Mouse (Mus musculus) stomach, embryonic 16.5 days (tissue): ENCODE results near the gene Shh. TPM values are rescaled to one million over a fixed set of nuclear protein-coding genes. Genes with fewer than 3 reads are reported as not detected.

Experiments used
- ATAC-seq: fragments of 200-750 bp; cut with Nextera tagmentation; 2 replicates; pipeline ENCODE4 v1.8.0; 2017; ENCODE audit warnings: moderate number of reproducible peaks, moderate TSS enrichment; ENCODE audit not compliant: insufficient read depth, low FRiP score
- H3K27ac ChIP-seq: fragments of 300-500 bp; sonication (generic); 2 replicates; pipeline ENCODE4 v1.5.1; 2014; ENCODE audit warnings: low read length
- H3K27me3 ChIP-seq: fragments of 300-500 bp; sonication (generic); 2 replicates; pipeline ENCODE4 v1.6.1; 2014; ENCODE audit warnings: low read length, control low read depth, mixed read lengths; ENCODE audit not compliant: control insufficient read depth, insufficient read depth
- H3K36me3 ChIP-seq: fragments of 300-500 bp; sonication (generic); 2 replicates; pipeline ENCODE4 v1.6.1; 2014; ENCODE audit warnings: low read length; ENCODE audit not compliant: control insufficient read depth, insufficient read depth
- H3K4me1 ChIP-seq: fragments of 300-500 bp; sonication (generic); 2 replicates; pipeline ENCODE4 v1.6.1; 2014; ENCODE audit warnings: low read length, control low read depth, mixed read lengths; ENCODE audit not compliant: control insufficient read depth, insufficient read depth
- H3K4me2 ChIP-seq: fragments of 300-500 bp; sonication (generic); 2 replicates; pipeline ENCODE4 v1.6.1; 2014; ENCODE audit warnings: low read depth, low read length, mixed read lengths
- H3K4me3 ChIP-seq: fragments of 300-500 bp; sonication (generic); replicated peaks from 2 replicates; pipeline ENCODE4 v1.5.1; 2014; ENCODE audit warnings: mild to moderate bottlenecking, low read length
- H3K9ac ChIP-seq: fragments of 300-500 bp; sonication (generic); 2 replicates; pipeline ENCODE4 v1.6.1; 2014; ENCODE audit warnings: low read length
- H3K9me3 ChIP-seq: fragments of 300-500 bp; sonication (generic); replicated peaks from 2 replicates; pipeline ENCODE4 v1.6.1; 2016; ENCODE audit warnings: low read length, control low read depth; ENCODE audit not compliant: control insufficient read depth
- WGBS: fragments of 180-500 bp; shearing (Covaris S2); extraction: QIAGEN DNeasy Blood & Tissue Kit; methylation state at CpG from one replicate; pipeline ENCODE4 v1.1.7; 2014; 5-methylcytosine and 5-hydroxymethylcytosine counted together
- polyA plus RNA-seq: library from polyadenylated mRNA; unstranded; fragments of >200 nt; fragmentation: Nextera tagmentation; extraction: Ambion mirVana; gene quantifications from 2 replicates; pipeline ENCODE4 v1.2.1, GENCODE M21; 2015

Gene Shh
- polyA plus RNA-seq, 1 experiment from 2014 or later: 4.1 TPM

- 18% methylated on average over 11 of the region's 11 CpGs for WGBS
- Histone ChIP-seq H3K9me3 (no peaks in the 10 kb centered on the region), H3K9ac (0 out of 2 replicates have a peak overlapping the region, but pooled peaks have one; percentile 18), H3K36me3 (no peaks in the 10 kb centered on the region), H3K4me1 (peaks cover 23% of the 10 kb centered on the region), H3K4me2 (peak overlapping the region; percentile 27; the same call in 1 of the 2 replicates), H3K27ac (0 out of 2 replicates have a peak overlapping the region, but pooled peaks have one; percentile 1), H3K4me3 (0 out of 2 replicates have a peak overlapping the region, but pooled peaks have one; percentile 0), H3K27me3 (peaks cover 93% of the 10 kb centered on the region)
- ATAC-seq: no peak
Observed at GRCm38 (mm10) chr5:28461376-28461775, 5.7 kb downstream of the Shh start.

- Histone ChIP-seq H3K4me2 (peak overlapping the region; percentile 52), H3K4me3 (0 out of 2 replicates have a peak overlapping the region, but pooled peaks have one; percentile 0), H3K27ac (peak overlapping the region; percentile 14; the same call in 1 of the 2 replicates), H3K36me3 (no peaks in the 10 kb centered on the region), H3K27me3 (peaks cover 93% of the 10 kb centered on the region), H3K4me1 (peaks cover 23% of the 10 kb centered on the region), H3K9ac (no peak overlapping the region), H3K9me3 (no peaks in the 10 kb centered on the region)
- no peak for ATAC-seq
- WGBS: 4% methylated on average over 17 of the region's 17 CpGs
Observed at GRCm38 (mm10) chr5:28460556-28461350, 6.3 kb downstream of the Shh start.

GRCm38 (mm10) chr5:28459456-28460225 is 7.4 kb downstream of the Shh start:
- Histone ChIP-seq H3K36me3 (no peaks in the 10 kb centered on the region), H3K9me3 (no peaks in the 10 kb centered on the region), H3K9ac (peak overlapping the region; percentile 51), H3K27ac (peak overlapping the region; percentile 76), H3K4me3 (peak overlapping the region; percentile 39), H3K4me2 (peak overlapping the region; percentile 52), H3K27me3 (peaks cover 87% of the 10 kb centered on the region), H3K4me1 (peaks cover 23% of the 10 kb centered on the region)
- ATAC-seq: no peak
- WGBS: 3% methylated on average over 41 of the region's 41 CpGs

- peaks cover 79% of the 10 kb centered on the region for H3K27me3 ChIP-seq
- peak overlapping the region; percentile 39 for H3K4me3 ChIP-seq
- WGBS: under 1% methylated on average over 27 of the region's 27 CpGs
- peak overlapping the region; percentile 51 for H3K9ac ChIP-seq
- peak overlapping the region; percentile 52 for H3K4me2 ChIP-seq
- no peaks in the 10 kb centered on the region for H3K36me3 ChIP-seq
- H3K9me3 ChIP-seq: no peaks in the 10 kb centered on the region
- peak; percentile 75; the same call in 1 of the 2 replicates for ATAC-seq
- peak overlapping the region; percentile 76 for H3K27ac ChIP-seq
- H3K4me1 ChIP-seq: peaks cover 18% of the 10 kb centered on the region
Observed at GRCm38 (mm10) chr5:28458821-28459240, 8.2 kb downstream of the Shh start.

- H3K9ac ChIP-seq: peak overlapping the region; percentile 56
- peak overlapping the region; percentile 39 for H3K4me3 ChIP-seq
- no peak overlapping the region for H3K27ac ChIP-seq
- no peaks in the 10 kb centered on the region for H3K9me3 ChIP-seq
- ATAC-seq: no peak
- H3K4me2 ChIP-seq: peak overlapping the region; percentile 52
- peaks cover 72% of the 10 kb centered on the region for H3K27me3 ChIP-seq
- no peaks in the 10 kb centered on the region for H3K36me3 ChIP-seq
- peaks cover 18% of the 10 kb centered on the region for H3K4me1 ChIP-seq
- WGBS: 2% methylated on average over 86 of the region's 95 CpGs
Observed at GRCm38 (mm10) chr5:28457921-28458641, 9.0 kb downstream of the Shh start.

GRCm38 (mm10) chr5:28456366-28456765 is 10.7 kb downstream of the Shh start:
- no peak overlapping the region for H3K4me3 ChIP-seq
- H3K9ac ChIP-seq: no peak overlapping the region
- H3K4me1 ChIP-seq: peaks cover 18% of the 10 kb centered on the region
- ATAC-seq: no peak
- 78% methylated on average over 1 of the region's 1 CpGs for WGBS
- H3K27ac ChIP-seq: no peak overlapping the region
- H3K27me3 ChIP-seq: peaks cover 55% of the 10 kb centered on the region
- no peaks in the 10 kb centered on the region for H3K36me3 ChIP-seq
- no peak overlapping the region for H3K4me2 ChIP-seq
- H3K9me3 ChIP-seq: no peaks in the 10 kb centered on the region

GRCm38 (mm10) chr5:28455721-28456120 is 11.3 kb downstream of the Shh start:
- Histone ChIP-seq H3K9ac (no peak overlapping the region), H3K4me3 (no peak overlapping the region), H3K4me2 (no peak overlapping the region), H3K9me3 (no peaks in the 10 kb centered on the region), H3K27me3 (peaks cover 49% of the 10 kb centered on the region), H3K4me1 (peaks cover 18% of the 10 kb centered on the region), H3K27ac (no peak overlapping the region), H3K36me3 (no peaks in the 10 kb centered on the region)
- 83% methylated on average over 5 of the region's 5 CpGs for WGBS
- no peak for ATAC-seq

GRCm38 (mm10) chr5:28454546-28454945 is 12.5 kb downstream of the Shh start:
- H3K9ac ChIP-seq: no peak overlapping the region
- 0 out of 2 replicates have a peak, but pooled peaks cover 7% of the 10 kb centered on the region for H3K4me1 ChIP-seq
- H3K27me3 ChIP-seq: peaks cover 37% of the 10 kb centered on the region
- H3K9me3 ChIP-seq: no peaks in the 10 kb centered on the region
- no peak for ATAC-seq
- H3K4me3 ChIP-seq: no peak overlapping the region
- no peak overlapping the region for H3K4me2 ChIP-seq
- H3K36me3 ChIP-seq: no peaks in the 10 kb centered on the region
- WGBS: 82% methylated on average over 6 of the region's 6 CpGs
- H3K27ac ChIP-seq: no peak overlapping the region
